ENCODE assay signal across 8 mouse cellular contexts in genomic region chr6:127337398-127337871, GRCm38 (mm10).
DNase-seq lines count a peak whose midpoint lies in the region; ATAC-seq lines count a peak whose summit lies in the region.

No protein-coding gene starts in this region.

- H3K4me2 ChIP-seq in liver, embryonic 12.5 days: no peak overlapping the region
- peak overlapping the region; percentile 30 for H3K4me2 ChIP-seq in embryonic facial prominence, embryonic 14.5 days (ENCODE audit: low read depth, low read length)
- H3K4me2 ChIP-seq in hindbrain, embryonic 13.5 days: 0 out of 2 replicates have a peak overlapping the region, but pooled peaks have one; percentile 15

- H3K9me3 ChIP-seq in liver, embryonic 12.5 days (replicated peaks): no peaks in the 10 kb centered on the region
- no peaks in the 10 kb centered on the region for H3K9me3 ChIP-seq in embryonic facial prominence, embryonic 14.5 days (ENCODE audit: control insufficient read depth, low read length)
- H3K9me3 ChIP-seq in hindbrain, embryonic 13.5 days: no peaks in the 10 kb centered on the region

- no peak overlapping the region for H3K4me3 ChIP-seq in liver, embryonic 12.5 days
- H3K4me3 ChIP-seq in embryonic facial prominence, embryonic 14.5 days (ENCODE audit: low read depth, low read length): no peak overlapping the region
- H3K4me3 ChIP-seq in hindbrain, embryonic 13.5 days: no peak overlapping the region

- H3K4me1 ChIP-seq in liver, embryonic 12.5 days: peaks cover 45% of the 10 kb centered on the region
- peaks cover 36% of the 10 kb centered on the region for H3K4me1 ChIP-seq in embryonic facial prominence, embryonic 14.5 days (ENCODE audit: control insufficient read depth, insufficient read depth, low read length)
- H3K4me1 ChIP-seq in hindbrain, embryonic 13.5 days (replicated peaks): peaks cover 33% of the 10 kb centered on the region

- H3K36me3 ChIP-seq in liver, embryonic 12.5 days: no peaks in the 10 kb centered on the region
- no peaks in the 10 kb centered on the region for H3K36me3 ChIP-seq in embryonic facial prominence, embryonic 14.5 days (ENCODE audit: control insufficient read depth, insufficient read depth, low read length)
- H3K36me3 ChIP-seq in hindbrain, embryonic 13.5 days: no peaks in the 10 kb centered on the region

- H3K9ac ChIP-seq in liver, embryonic 12.5 days: no peak overlapping the region
- H3K9ac ChIP-seq in embryonic facial prominence, embryonic 14.5 days (ENCODE audit: low read depth, low read length): peak overlapping the region; percentile 28; the same call in 1 of the 2 replicates
- peak overlapping the region; percentile 13; the same call in 1 of the 2 replicates for H3K9ac ChIP-seq in hindbrain, embryonic 13.5 days

- H3K27me3 ChIP-seq in liver, embryonic 12.5 days (replicated peaks): peaks cover 27% of the 10 kb centered on the region
- no peaks in the 10 kb centered on the region for H3K27me3 ChIP-seq in embryonic facial prominence, embryonic 14.5 days (replicated peaks; ENCODE audit: control insufficient read depth, insufficient read depth, low read length)
- peaks cover 24% of the 10 kb centered on the region for H3K27me3 ChIP-seq in hindbrain, embryonic 13.5 days

- WGBS in liver, embryonic 12.5 days (ENCODE audit: insufficient replicate concordance): 41% methylated on average over 15 of the region's 15 CpGs
- WGBS in embryonic facial prominence, embryonic 14.5 days: 12% methylated on average over 15 of the region's 15 CpGs
- WGBS in hindbrain, embryonic 13.5 days: 9% methylated on average over 15 of the region's 15 CpGs

- no peak for ATAC-seq in liver, embryonic 12.5 days
- ATAC-seq in embryonic facial prominence, embryonic 14.5 days (ENCODE audit: low read depth): no peak
- no peak for ATAC-seq in hindbrain, embryonic 13.5 days (ENCODE audit: low FRiP score)

- H3K27ac ChIP-seq in liver, embryonic 12.5 days: peak overlapping the region; percentile 34; the same call in 1 of the 2 replicates
- peak overlapping the region; percentile 84 for H3K27ac ChIP-seq in embryonic facial prominence, embryonic 14.5 days (replicated peaks; ENCODE audit: low read depth, low read length)
- peak overlapping the region; percentile 67 for H3K27ac ChIP-seq in hindbrain, embryonic 13.5 days

- no peak for DNase-seq in liver
- DNase-seq in embryonic facial prominence, embryonic 14.5 days (ENCODE audit: low spot score): peak; percentile 62
- peak; percentile 58 for DNase-seq in neural tube, embryonic 10.5 days (ENCODE audit: extremely low spot score, low spot score)
- no peak for DNase-seq in urinary bladder, postnatal 25 days (ENCODE audit: low spot score)
- DNase-seq in lung, postnatal 25 days (ENCODE audit: low spot score): no peak
- DNase-seq in testis, postnatal 10 days (ENCODE audit: low spot score): no peak

Comparison
In these comparisons a context has a peak if more than half of its experiments do, and no peak if none do; other contexts are left out.
1. H3K27ac ChIP-seq: peak in every context shown above with its lines; median percentile 84 in embryonic facial prominence, embryonic 14.5 days; 67 in hindbrain, embryonic 13.5 days; 34 in liver, embryonic 12.5 days.
2. DNase-seq: peak in embryonic facial prominence, embryonic 14.5 days (single experiment) and neural tube, embryonic 10.5 days (single experiment); none in liver (single experiment), urinary bladder, postnatal 25 days (single experiment), lung, postnatal 25 days (single experiment) and testis, postnatal 10 days (single experiment).